Mouse (Mus musculus): ENCODE results near the gene Cox19.

Gene Cox19

DNA sequence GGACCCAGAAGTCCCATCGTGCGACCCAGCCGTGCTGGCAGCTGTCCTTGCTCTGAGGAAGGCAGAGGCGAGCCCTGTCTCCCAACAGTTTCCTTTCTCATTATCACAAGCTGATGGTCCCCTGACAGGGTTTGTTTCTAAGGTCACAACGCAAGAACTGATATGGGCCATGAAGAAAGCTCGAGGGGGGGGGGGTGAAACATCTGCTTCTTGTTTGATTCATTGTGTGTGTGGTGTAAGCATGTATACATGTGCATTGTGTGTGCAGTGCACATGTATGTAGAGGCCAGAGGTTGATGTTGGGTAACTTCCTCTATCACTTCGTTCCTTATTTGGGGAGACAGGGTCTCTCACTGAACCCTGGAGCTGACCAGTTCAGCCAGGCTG lies 23.6 kb downstream of the Cox19 start:
- no peak for DNase-seq (ENCODE audit: low spot score in 2 of 2)

DNA sequence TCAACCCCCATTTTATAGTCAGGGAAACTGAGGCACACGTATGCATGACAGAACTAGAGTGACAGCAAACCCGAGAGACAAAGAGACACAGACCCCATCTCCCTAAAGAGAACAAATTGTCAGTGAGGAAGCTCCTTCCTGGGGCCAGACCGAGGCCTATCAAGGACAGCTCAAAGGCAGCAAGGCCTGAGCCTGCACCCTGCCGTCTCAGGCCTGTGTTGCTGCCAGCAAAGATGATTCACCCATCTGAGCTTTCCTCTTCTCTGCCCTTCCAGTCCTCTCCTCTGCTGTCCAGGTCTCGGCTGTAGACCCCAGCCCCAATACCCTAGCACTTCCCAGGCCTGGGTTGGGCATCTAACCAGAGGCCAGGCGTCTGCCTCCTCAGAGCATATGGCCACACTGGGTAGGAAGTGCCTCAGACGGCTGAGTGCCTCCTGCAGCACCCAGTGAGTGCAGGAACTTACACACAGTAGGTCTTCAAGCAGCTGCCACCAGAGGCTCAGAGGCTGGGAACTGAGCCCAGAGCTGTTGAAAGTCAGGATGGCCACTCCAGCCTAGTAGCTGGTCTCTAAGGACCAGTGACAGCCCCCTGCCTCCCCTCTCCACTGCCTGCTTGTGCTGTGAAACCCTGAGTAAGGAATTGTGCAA lies 24.1 kb downstream of the Cox19 start:
- DNase-seq (ENCODE audit: low spot score in 2 of 2), result no peak

DNA sequence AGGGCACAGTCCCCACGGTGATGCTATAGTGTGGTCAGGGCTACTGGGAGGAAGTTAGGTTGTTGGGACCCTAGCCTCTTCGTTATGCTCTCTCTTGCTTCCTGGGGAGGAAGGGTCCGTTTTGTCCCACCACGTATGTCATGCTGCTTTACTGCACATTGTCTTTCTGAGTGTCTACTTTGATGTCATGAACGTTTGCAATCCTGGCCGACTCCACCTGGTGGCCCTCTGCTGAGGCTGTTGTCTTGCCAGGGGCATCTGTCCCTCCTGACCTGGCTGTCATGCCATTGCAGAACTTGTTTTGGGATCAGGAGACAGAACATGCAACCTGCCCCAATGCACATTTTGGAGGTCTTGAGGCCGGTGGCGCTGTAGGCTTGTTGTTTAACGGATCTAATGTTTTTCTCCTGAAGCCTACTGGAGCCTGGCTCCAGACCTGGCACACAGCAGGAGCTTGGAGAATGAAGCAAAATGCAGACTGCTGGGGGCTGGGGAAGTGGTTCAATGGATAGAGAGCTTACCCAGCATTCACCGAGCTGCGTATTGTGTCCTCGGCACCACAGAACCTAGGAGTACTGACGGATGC lies 25.0 kb downstream of the Cox19 start:
- DNase-seq (ENCODE audit: low spot score in 2 of 2), result no peak

DNA sequence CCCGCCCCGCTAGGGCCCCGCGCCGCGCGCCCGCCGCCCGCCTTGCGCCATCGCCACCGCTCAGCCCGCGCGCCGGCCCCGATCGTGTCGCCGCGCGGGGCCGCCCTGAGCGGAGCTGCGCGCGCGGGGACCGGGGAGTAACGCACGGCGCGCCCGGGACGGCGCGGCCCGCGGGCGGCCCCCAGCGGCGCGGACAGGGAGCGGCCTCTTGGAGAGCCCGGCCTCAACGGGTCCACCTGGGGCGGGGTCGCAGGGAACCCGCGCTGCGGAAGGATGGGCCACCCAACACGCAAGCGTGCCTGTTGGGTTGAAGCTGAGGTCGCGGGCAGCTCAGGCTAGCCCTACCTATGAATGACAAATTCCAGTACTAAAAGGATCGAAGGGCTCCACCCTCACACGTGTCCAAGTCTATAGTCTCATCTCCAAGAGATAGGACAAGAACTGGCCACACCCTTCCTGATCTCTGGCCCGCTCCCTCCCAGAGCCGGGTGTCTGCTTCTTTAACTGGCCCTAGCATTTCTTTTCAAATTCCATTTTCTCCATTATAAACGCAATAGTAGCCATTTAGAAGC lies 25.7 kb downstream of the Cox19 start, which contains the start of gene Adap1:
Gene Adap1 (minus strand): TSS at position 228 of the 572 bp plus-strand sequence.
- DNase-seq (ENCODE audit: low spot score in 2 of 2), result peak; percentile 31 to 58

DNA sequence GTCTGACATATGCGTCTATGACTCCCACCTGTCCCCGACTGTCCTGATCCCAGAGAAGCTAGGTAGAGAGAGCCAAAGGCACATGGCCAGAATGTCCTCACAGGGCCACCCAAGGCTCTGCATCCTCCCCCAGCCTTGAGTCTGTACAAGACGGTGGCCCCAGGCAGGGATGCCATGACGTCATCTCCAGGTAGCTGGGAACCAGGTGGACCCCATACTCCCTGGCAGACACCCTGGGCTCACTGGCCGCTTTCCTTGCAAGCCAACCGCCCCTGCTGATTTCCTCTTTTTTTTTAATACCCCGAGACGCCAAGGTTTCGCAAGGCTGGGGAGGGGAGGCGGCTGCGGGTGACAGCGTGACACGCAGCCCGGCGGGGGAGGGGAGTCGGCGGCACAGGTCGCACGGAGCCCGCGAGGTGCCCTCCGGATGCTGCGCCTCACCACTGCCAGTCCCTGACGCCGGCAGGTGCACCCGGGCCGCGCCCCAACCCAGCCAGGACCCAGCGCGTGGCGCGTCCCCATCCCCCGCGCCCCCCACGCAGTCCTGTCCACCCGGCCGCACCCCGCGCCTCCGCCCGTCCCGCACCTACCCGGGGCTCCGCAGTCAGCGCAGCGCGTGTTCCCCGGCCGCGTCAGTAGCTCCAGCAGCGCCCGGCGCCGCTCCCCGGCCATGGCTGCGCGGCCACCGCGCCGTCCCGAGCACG lies 26.4 kb downstream of the Cox19 start:
- peak; percentile 25 to 50 for DNase-seq (ENCODE audit: low spot score in 2 of 2)

DNA sequence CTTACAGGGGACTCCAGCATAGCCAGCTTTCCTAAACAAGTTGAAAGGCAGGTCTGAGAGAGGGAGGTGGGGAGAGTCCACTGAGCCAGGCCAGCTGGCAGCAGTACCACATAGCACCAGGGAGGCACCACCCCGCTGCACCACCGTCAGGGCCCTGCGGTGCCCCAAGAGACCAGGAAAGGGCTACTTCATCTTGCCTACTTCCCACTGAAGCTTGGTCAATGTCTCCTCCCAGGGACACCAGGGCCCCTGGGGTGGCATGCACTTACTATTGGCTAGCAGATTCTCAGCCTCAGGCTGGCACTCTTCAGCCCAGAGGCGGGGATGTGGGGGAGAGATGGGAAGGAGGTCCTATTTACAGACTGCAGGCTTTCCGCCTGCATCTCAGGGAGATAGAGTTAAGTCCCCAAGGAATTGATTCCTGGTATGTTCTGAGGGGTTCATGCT lies 27.1 kb downstream of the Cox19 start:
- DNase-seq (ENCODE audit: low spot score in 2 of 2), result no peak

DNA sequence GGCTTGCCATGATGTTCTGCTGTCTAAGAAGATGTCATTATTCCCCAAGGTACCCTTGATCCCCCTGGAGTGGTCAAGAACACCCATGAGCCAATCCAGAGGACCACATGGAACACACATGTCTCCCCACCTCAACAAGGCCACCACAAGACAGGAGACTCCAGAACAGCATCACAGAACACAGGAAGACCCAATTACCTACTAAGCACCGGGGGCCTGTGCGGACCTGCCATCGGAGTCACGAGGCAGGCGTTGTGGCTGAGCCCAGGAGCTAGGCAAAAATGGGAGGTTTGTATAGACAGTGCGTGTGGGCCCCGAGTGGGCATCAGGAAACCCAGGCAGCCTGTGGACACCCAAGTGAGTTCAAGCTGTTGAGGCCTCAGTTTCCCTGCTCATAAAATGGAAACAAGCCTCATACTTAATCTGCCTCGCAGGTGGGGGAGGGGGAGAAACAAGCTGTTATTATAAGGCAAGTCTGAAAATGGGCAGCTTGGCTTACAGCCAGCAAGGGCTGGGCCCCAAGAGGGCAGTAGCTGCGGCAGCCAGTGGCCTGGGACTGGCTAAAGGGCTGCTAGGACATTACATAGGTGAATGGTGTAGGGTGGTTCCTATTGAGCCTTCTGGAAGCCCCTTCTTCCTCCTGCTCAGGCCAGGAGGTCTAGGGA lies 27.8 kb downstream of the Cox19 start:
- DNase-seq (ENCODE audit: low spot score in 2 of 2), result no peak

DNA sequence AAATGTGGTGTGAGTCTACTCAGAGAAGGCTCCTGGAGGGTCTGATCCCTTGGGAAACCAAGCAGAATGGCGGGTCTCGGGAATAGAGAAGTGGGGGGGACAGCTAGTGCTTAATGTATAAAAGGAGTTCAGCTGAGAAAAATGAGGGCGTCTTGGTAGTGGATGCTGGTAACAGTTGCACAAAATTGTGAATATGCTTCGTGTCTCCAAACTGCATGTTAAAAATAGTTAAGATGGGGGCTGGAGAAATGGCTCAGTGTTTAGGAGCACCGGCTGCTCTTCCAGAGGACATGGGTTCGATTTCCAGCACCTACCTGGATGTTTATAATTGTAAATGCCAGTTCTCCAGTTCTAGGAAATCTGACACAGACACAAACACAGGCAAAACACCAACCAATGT lies 29.9 kb downstream of the Cox19 start:
- no peak for DNase-seq (ENCODE audit: low spot score in 2 of 2)

DNA sequence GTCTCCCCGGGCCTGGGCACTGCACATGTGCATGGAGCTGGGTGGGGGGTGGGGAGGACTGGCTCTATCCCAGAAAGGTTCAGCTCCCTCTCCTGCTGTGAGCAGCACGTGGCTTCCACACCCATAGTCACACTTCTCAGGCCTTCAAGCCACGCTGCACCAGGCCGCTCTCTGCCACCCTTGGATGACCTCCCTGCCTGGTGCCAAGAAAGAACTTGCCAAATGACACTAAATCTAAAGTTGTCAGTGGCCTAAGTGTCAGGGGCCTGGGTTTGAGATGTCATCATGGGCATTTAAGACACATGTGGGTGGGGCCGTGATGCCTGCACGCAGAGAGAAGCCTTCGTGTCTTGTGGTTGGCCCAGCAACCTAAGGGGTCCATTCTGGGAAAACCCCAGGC lies 30.8 kb downstream of the Cox19 start:
- DNase-seq (ENCODE audit: low spot score in 2 of 2), result no peak

DNA sequence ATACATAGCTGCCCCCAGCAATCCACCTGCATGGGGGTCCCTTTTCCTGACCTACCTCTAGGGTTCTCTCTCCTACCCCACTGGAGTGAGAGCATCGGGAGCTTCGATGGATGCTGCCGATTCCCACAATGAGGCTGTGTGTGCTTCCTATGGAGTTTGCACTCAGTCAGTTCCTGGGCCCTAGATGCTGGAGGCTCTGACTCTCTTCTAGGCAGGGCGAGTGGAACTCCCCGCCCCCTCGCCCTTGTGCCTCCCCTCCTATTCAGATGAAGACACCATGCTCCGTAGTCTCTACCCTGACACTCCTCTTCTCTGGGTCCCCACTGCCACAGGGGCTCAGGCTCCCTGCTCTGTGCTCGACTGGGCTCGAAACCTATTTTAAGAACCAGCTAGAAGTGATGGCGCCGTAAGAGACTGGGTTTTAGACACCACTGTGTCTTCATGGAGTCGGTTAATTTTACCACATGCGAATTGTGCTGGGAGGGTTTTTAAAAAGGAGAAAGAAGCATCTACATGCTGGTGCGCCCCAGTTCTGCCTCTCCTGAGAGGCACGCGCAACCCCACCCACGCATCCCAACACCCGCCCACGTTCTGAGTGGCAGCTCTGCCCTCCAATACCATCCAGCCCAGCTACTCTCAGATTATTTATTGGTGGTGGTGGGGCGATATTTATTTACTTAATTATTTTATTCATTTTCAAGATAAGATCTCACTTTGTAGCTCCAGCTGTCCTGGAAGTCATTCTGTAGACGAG lies 33.3 kb downstream of the Cox19 start:
- DNase-seq (ENCODE audit: low spot score in 2 of 2), result no peak

DNA sequence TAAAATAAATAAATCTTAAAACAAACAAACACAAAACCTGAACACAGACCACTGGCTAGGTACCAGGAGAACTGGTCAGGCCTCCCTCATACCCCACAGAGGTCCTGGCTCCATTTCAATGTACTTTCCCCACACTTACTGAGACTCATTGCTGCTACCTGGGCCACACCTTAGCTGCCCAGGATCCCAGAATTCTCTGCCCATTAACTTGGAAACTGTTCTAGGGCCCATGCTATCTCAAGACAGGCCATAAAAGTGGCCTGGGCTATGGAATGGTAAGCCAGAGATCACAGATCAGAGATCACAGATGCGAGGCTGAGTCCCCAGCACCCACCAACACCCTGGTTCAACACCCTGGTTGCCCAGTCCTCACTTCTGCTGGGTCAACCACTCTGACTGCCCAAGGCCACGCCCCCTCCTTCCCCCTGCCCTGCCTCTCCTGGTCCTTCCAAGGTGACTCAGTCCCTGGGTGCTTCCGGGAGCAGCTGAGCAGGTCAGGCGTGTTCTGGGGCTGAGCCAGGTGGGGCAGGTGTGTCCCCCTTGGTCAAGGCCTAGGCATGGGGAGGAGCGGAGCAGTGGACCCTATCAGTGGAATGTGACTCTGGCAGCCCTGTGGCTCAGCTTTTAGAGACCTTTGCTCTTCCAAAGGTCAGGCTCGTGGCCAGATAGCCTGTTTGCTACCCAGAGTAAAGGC lies 34.1 kb downstream of the Cox19 start:
- no peak for DNase-seq (ENCODE audit: low spot score in 2 of 2)

DNA sequence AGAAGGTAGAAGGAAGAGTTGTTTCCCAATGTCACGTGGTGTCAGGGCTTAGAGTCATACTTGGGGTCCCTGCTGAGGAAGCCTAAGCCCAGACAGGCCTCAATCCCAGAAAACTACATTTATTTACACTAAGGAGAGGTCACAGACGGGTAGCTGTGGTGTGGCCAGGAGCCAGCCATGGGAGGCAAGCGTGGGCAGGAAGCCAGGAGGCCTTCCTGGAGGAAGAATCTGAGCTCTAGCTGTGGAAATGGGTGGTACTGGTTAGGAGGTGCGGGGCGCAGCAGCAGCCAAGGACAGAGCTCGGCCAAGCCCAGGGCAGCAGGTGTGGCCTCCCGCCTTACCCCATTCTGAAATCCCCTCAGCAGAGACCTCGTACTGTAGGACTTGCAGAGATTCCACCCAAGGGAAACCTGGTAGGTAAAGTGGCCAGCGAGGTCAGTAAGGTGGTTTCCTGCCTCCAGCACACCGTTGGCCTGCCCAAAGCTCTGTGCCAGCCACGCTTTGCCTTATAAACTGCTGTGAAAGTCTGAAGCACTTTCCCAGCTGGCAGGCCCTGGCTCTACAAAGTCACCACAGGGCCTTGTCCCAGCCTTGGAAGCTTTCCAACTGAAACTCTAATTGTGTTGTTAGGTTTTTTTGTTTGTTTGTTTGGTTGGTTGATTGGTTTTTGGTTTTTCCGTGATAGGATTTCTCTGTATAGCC lies 36.1 kb downstream of the Cox19 start:
- no peak for DNase-seq (ENCODE audit: low spot score in 2 of 2)

DNA sequence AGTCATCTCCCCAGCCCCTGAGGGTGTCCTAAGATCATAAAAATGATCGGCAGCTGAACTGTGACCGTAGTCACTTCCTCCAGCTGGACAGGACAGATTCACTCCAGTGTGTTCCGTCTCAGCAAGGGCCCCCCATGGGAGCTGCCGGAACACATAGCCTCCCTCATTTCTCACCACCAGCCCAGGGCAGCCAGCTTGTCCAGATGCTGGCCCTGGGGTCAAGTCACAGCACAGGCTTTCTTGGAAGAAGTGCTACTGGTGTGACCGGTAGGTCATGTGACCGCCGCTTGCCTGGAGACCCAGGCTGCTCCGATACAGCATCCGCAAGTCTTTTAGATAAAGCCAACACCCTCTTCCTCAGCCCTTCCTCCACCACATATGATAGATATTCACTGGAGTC lies 37.7 kb downstream of the Cox19 start:
- no peak for DNase-seq (ENCODE audit: low spot score in 2 of 2)

DNA sequence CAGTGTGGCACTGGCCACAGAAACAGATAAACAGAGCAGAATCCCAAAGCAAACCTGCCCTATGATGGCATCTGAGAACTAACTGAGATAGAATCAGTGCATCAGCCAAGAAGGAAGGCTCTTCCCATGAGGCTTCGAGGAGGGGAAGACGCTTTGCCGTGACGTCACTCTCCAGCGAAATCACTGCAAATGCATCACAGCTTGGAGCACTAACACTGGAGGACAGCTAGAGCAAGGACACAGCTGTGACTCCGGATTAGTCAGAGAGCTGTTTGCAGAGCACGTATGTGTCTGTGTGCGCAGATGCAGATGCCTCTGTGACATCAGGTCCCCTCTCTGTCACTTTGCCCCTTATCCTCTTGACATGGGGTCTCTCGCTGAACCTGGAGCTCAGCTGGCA lies 39.4 kb downstream of the Cox19 start:
- no peak for DNase-seq (ENCODE audit: low spot score in 2 of 2)

DNA sequence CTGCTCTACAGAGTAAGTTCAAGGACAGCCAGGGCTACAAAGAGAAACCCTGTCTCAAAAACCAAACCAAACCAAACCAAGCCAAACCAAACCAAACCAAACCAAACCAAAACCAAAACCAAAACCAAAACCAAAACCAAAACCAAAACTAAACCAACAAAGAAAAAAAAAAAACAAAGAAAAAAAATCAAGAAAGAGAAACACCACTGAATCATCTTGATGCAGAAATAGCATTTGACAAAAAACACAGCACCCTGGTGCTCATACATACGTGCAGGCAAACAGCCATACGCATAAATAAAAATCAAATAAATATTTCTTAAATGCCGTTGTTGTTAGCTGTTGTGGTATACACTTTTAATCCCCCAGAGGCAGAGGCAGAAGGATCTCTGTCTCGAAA lies 40.7 kb downstream of the Cox19 start:
- DNase-seq (ENCODE audit: low spot score in 2 of 2), result no peak

DNA sequence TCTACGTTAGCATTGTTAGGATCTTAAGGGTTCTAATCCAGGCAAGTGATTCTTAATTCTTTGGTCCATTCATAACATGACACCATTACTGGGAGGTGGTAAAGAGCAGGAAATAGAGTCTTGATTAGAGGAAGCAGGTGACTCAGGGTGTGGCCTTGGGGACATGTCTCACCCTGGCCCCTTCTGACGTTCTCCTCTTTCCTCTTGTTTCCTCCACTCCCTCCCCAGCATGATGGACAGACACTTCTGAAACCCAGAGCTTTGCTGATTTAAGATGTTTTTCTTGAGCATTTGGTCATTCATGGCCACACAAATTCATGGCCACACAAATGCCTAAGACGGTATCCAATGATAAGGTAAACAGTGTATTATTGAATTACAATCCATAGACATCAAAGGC lies 41.3 kb downstream of the Cox19 start:
- DNase-seq (ENCODE audit: low spot score in 2 of 2), result no peak

DNA sequence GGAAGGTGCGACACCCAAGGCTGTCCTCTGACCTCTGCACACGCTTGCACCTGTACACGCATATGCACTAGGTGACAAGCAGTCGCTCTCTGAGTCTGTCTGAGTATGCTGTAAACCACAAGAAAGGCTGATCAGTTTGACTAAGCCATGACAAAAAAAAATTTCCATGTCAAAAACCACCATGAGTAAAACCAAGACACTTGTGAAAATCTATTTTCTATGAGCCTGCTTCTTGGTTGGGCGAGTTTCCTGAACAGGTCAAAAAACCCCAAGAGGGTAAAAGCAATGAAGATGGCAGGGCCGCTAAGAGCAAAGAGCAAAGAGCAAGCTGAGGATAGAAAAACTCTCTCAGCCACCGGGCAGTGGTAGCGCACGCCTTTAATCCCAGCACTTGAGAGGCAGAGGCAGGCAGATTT lies 47.6 kb downstream of the Cox19 start:
- no peak for DNase-seq (ENCODE audit: low spot score in 2 of 2)

DNA sequence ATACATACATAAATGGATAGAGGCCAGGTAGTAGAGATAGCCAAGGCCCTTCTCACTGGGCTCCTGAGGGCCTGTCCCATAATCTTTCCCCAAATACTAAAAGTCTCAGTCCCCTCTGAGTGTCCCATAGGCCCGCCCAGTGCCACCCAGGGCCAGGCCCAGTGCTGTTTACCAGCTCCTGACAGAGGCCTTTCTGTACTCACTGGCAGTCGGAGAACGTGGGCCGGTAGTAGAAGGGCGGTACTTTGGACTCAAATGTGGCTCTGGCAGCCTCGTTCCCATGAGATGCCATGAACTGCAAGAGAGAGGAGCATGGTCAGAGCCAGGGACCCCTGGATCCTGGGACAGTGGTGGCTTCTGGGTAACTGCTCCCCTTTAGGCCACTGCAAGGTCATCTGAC lies 49.1 kb downstream of the Cox19 start:
- no peak for DNase-seq (ENCODE audit: low spot score in 2 of 2)

DNA sequence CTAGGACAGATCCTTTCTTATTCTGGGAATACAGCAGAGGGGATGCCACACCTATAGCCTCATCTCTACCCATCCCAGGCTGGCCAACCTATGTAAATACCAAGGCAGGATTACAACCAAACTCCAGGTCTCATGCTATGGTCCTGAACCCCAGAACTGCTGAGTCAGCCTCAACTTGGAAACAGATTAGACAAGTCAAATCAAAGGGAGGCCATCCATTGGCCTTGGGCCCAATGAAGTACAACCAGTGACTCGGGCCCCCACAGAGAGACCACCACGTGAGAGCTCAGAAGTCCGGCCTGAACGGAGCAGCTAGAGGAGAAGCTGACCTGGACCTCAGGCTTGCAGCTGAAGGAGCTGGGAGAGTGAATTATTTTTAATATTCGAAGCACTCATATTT lies 53.5 kb downstream of the Cox19 start:
- no peak for DNase-seq (ENCODE audit: low spot score in 2 of 2)

DNA sequence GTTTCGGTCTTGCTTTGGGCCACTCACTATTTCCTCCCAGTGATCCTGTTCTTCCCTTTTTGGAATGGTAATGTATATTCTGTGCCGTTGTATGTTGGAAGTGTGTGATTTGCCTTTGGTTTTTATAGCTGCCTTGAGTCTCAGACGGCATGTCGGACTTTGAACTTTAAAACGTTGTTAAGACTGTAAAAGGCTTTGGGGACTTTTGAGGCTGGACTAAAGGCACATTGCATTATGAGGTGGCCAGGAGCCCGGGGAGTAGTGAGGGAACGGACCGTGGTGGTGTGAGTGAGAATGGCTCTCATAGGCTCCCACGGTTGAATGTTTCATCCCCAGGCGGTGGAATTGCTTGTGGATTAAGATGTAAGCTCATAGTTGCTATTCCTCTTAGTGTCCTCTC lies 54.1 kb downstream of the Cox19 start:
- DNase-seq (ENCODE audit: low spot score in 2 of 2), result no peak

Measured in spleen, postnatal 14 days (tissue).